Mouse (Mus musculus): ENCODE results near the gene Snx27. TPM values are rescaled to one million over a fixed set of nuclear protein-coding genes. Genes with fewer than 3 reads are reported as not detected.

Gene Snx27
- polyA plus RNA-seq, 1 experiment from 2014 or later, result 17.1 TPM

DNA sequence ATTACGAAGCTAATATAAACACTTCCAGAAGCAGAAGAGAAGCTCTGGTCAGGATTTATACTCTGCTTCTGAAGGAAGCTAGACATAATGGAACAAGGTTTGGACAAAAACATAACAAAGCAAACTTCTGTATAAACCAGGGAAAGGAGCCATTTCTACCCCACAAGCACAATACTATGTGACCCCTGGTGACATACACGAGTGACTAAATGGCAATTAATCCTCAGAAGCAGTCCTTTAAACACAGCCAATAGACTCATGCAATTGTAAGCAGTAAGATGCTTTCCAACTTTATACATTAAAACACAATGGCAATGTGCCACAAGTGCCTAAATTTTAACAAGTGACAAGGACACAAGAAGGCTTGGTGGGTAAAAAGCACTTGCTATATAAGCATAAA lies 15.3 kb downstream of the Snx27 start:
- H3K4me2 ChIP-seq, result no peak overlapping the region
- H3K27me3 ChIP-seq, result no peaks in the 10 kb centered on the region
- no peak overlapping the region for H3K9ac ChIP-seq
- no peaks in the 10 kb centered on the region for H3K9me3 ChIP-seq (replicated peaks)
- H3K4me1 ChIP-seq (replicated peaks), result peaks cover 12% of the 10 kb centered on the region
- ATAC-seq (ENCODE audit: low read depth) (no peak), DNase-seq (no peak)
- H3K36me3 ChIP-seq, result no peaks in the 10 kb centered on the region
- no peak overlapping the region for H3K4me3 ChIP-seq (replicated peaks)
- 73% methylated on average over 2 of the region's 2 CpGs for WGBS (ENCODE audit: insufficient replicate concordance)
- H3K27ac ChIP-seq, result no peak overlapping the region

DNA sequence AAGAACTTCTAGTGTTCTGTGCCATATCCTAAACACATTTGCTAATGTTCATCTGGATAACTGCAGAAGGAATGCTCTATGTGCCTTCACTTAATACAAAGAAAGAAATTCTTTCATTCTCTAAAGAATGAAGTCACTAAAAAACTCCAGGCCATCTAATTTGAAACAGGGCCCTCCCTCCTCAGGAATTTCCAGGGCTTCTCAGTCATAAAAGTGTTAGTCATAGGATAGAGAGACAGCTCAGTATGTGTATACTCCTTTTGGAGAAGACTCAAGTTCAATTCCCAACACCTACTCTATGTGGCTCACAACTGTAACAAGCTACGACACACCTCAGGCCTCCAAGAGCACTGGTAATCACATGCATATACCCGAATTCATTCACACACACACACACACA lies 17.0 kb downstream of the Snx27 start:
- Histone ChIP-seq H3K9me3 (replicated peaks) (no peaks in the 10 kb centered on the region), H3K9ac (no peak overlapping the region), H3K4me1 (replicated peaks) (peaks cover 15% of the 10 kb centered on the region), H3K27me3 (no peaks in the 10 kb centered on the region), H3K36me3 (peaks cover 9% of the 10 kb centered on the region; the same call in 1 of the 2 replicates), H3K4me2 (no peak overlapping the region), H3K27ac (no peak overlapping the region), H3K4me3 (replicated peaks) (no peak overlapping the region)
- 59% methylated on average over 2 of the region's 2 CpGs for WGBS (ENCODE audit: insufficient replicate concordance)
- ATAC-seq (ENCODE audit: low read depth), result no peak
- no peak for DNase-seq

DNA sequence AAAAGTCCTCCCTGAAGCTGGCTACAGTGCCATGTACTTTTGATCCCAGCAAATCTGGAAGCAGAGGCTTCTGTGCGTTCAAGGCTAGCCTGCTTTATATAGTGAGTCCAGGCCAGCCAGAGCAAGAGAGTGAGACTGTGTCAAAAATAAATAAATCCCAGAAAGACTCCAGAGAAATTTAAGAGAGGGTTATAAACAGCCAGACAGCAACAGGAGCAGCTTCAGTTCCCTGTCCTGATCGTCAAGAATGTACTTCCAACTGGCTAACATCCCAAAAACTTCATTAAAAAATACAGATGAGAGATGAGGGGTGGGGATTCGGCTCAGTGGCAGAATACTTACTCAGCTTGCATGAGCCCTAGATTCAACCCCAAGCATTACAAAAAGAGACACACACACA lies 17.4 kb downstream of the Snx27 start:
- DNase-seq (no peak), ATAC-seq (ENCODE audit: low read depth) (no peak)
- Histone ChIP-seq H3K4me3 (replicated peaks) (no peak overlapping the region), H3K27me3 (no peaks in the 10 kb centered on the region), H3K4me1 (replicated peaks) (peaks cover 14% of the 10 kb centered on the region), H3K27ac (no peak overlapping the region), H3K36me3 (peaks cover 10% of the 10 kb centered on the region), H3K4me2 (no peak overlapping the region), H3K9ac (no peak overlapping the region), H3K9me3 (replicated peaks) (no peaks in the 10 kb centered on the region)
- 63% methylated on average over 3 of the region's 3 CpGs for WGBS (ENCODE audit: insufficient replicate concordance)

DNA sequence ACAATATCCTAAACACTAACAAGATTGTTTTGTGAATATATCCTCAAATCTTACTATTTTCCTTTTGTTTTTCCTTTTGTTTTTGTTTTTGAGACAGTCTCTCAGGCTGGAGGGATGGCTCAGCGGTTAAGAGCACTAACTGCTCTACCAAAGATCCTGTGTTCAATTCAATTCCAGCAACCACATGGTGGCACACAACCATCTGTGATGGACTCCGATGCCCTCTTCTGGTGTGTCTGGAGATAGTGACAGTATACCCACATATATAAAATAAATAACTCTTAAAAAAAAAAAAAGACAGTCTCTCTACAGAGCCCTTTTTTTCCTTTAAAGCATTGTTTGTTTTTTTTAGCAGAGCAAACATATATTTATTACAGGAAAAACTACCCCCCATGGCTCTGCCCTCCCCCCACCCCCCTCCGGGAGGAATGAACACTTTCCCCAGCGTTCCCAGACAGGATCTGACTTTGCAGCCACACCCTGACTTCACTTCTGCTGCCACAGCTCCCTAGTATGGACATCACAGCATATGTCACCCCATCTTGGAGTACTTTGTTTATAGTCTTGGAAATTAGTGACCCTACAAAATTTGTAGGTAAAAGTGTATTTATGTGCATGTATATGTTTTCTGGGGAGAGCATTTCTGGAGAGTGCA lies 18.0 kb downstream of the Snx27 start:
- DNase-seq (no peak), ATAC-seq (ENCODE audit: low read depth) (no peak)
- H3K36me3 ChIP-seq, result peaks cover 17% of the 10 kb centered on the region
- no peaks in the 10 kb centered on the region for H3K27me3 ChIP-seq
- no peak overlapping the region for H3K4me3 ChIP-seq (replicated peaks)
- H3K9ac ChIP-seq, result no peak overlapping the region
- H3K4me2 ChIP-seq, result no peak overlapping the region
- no peaks in the 10 kb centered on the region for H3K9me3 ChIP-seq (replicated peaks)
- WGBS (ENCODE audit: insufficient replicate concordance), result 59% methylated on average over 4 of the region's 4 CpGs
- no peak overlapping the region for H3K27ac ChIP-seq
- H3K4me1 ChIP-seq (replicated peaks), result peaks cover 10% of the 10 kb centered on the region; the same call in 1 of the 2 replicates

DNA sequence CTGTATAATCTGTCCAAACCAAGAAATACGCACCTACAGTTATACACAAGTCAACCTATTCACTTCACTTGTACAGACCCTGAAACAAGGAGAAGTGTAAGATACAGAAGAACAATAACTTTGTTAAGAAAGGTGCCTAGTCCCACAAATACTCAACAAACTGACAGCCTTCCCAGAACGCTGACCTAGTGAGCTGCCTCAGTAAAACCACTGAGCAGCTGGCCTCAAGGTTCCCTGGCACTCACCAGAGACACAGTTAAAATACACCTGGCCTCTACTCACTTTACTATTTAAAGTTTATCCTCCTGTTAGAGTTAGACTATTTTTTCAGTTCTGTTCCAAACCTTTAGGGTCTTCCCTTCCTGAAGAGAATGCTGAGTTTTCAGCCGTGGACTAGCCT lies 19.4 kb downstream of the Snx27 start:
- no peak overlapping the region for H3K27ac ChIP-seq
- no peak for ATAC-seq (ENCODE audit: low read depth)
- DNase-seq, result no peak

DNA sequence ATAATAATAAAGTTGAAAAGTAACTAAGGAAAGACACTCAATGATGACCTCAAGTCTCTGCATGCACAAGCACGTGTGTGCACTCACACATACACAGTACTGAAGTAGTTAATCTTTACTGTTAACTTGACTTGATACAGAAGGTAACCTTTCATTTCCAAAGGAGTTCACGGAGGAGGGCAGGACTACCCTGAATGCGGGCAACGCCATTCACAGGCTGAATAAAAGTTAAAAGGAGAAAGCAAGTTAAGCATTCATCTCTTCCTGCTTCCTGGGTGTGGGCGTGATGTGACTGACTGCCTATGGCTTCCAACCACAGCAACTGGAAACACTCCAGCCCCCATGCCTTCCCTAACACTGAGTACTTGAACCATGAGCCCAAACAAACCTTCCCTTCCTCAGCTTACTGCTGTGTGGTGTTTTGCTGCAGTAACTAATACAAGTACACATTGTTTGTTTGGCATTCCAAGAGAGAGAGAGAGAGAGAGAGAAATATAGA lies 22.5 kb downstream of the Snx27 start:
- no peak overlapping the region for H3K4me2 ChIP-seq

More for the DNA sequence above, 19.4 kb downstream of the Snx27 start:
- WGBS (ENCODE audit: insufficient replicate concordance), result 74% methylated on average over 3 of the region's 3 CpGs
- H3K9me3 ChIP-seq (replicated peaks), result no peaks in the 10 kb centered on the region
- H3K4me1 ChIP-seq (replicated peaks), result peaks cover 10% of the 10 kb centered on the region; the same call in 1 of the 2 replicates
- H3K27me3 ChIP-seq, result no peaks in the 10 kb centered on the region
- no peak overlapping the region for H3K4me2 ChIP-seq
- H3K36me3 ChIP-seq, result peaks cover 22% of the 10 kb centered on the region
- no peak overlapping the region for H3K9ac ChIP-seq
- H3K4me3 ChIP-seq (replicated peaks), result no peak overlapping the region

DNA sequence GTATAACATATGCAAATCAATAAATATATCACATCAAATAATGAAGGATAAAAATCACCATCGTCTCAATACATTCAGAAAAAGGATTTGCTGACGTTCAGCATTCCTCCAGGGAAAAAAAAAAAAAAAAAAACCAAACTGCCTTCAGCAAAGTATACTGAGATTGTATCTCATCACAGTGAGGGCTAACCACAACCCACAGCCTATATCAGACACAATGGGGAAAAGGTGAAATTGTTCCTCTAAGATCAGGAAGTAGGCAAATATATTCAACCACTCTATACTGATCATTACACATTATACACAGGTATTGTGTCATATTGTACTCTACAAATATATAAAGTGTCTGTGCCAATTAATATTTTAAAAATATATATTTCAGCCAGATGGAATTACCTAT lies 33.5 kb downstream of the Snx27 start:
- 73% methylated on average over 2 of the region's 2 CpGs for WGBS (ENCODE audit: insufficient replicate concordance)
- ATAC-seq (ENCODE audit: low read depth), result no peak

More for the DNA sequence above, 22.5 kb downstream of the Snx27 start:
- ATAC-seq (ENCODE audit: low read depth) (no peak), DNase-seq (no peak)
- Histone ChIP-seq H3K27ac (no peak overlapping the region), H3K36me3 (peaks cover 27% of the 10 kb centered on the region), H3K9me3 (replicated peaks) (no peaks in the 10 kb centered on the region), H3K4me1 (replicated peaks) (peaks cover 8% of the 10 kb centered on the region; the same call in 1 of the 2 replicates), H3K27me3 (no peaks in the 10 kb centered on the region), H3K9ac (no peak overlapping the region), H3K4me3 (replicated peaks) (no peak overlapping the region)
- 80% methylated on average over 5 of the region's 5 CpGs for WGBS (ENCODE audit: insufficient replicate concordance)

DNA sequence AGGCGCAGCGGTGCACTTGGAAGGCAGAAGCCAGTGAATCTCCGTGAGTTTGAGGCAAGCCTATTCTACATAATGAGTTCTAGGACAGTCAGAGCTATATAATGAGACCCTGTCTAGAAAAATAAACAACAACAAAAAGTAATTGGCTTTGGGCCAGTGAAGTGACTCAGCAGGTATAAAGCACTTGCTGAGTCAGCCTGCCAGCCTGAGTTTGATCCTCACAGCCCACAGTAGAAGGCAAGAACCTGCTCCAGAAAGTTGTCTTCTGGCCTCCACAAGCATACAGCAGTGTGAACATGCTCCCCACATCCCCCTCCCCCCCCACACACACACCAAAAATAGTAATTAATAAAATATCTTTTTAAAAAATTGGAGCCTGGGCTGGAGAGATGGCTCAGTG lies 45.3 kb downstream of the Snx27 start:
- H3K9me3 ChIP-seq (replicated peaks), result no peaks in the 10 kb centered on the region

More for the DNA sequence above, 33.5 kb downstream of the Snx27 start:
- Histone ChIP-seq H3K4me2 (no peak overlapping the region), H3K4me3 (replicated peaks) (no peak overlapping the region), H3K9ac (no peak overlapping the region), H3K4me1 (replicated peaks) (no peaks in the 10 kb centered on the region), H3K27me3 (no peaks in the 10 kb centered on the region), H3K27ac (no peak overlapping the region), H3K36me3 (peaks cover 5% of the 10 kb centered on the region; the same call in 1 of the 2 replicates), H3K9me3 (replicated peaks) (no peaks in the 10 kb centered on the region)
- no peak for DNase-seq

DNA sequence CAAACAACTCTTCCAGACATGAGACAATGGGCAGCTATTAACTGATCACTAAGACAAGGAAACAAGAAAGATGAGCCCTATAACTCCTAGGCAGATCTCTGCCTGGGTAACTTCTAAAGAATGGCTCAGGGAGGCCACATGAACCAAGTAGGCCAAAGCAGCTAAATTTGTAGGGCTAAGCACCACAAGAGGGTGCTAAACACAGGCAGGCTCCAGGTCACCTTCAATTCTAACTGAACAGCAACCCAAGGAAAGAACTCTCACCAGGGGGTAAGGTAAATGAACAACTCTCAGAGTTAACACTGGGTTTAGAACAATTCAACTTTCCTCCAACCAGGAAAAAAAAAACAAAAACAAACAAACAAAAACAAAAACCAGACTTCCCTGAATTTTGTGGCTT lies 48.5 kb downstream of the Snx27 start:
- no peak overlapping the region for H3K4me3 ChIP-seq (replicated peaks)
- DNase-seq (peak; percentile 9), ATAC-seq (ENCODE audit: low read depth) (no peak)
- H3K9ac ChIP-seq, result no peak overlapping the region
- H3K27me3 ChIP-seq, result no peaks in the 10 kb centered on the region
- peaks cover 10% of the 10 kb centered on the region for H3K4me1 ChIP-seq (replicated peaks)
- H3K27ac ChIP-seq, result no peak overlapping the region
- H3K36me3 ChIP-seq, result peaks cover 6% of the 10 kb centered on the region; the same call in 1 of the 2 replicates
- no peak overlapping the region for H3K4me2 ChIP-seq
- no peaks in the 10 kb centered on the region for H3K9me3 ChIP-seq (replicated peaks)

More for the DNA sequence above, 45.3 kb downstream of the Snx27 start:
- H3K4me1 ChIP-seq (replicated peaks), result peaks cover 10% of the 10 kb centered on the region
- WGBS (ENCODE audit: insufficient replicate concordance), result 92% methylated on average over 3 of the region's 3 CpGs
- no peak overlapping the region for H3K4me2 ChIP-seq
- ATAC-seq (ENCODE audit: low read depth), result peak; percentile 74
- DNase-seq, result peak; percentile 27
- no peak overlapping the region for H3K9ac ChIP-seq
- 0 out of 2 replicates have a peak, but pooled peaks cover 3% of the 10 kb centered on the region for H3K36me3 ChIP-seq
- H3K27ac ChIP-seq, result peak overlapping the region; percentile 67
- no peaks in the 10 kb centered on the region for H3K27me3 ChIP-seq
- H3K4me3 ChIP-seq (replicated peaks), result no peak overlapping the region

DNA sequence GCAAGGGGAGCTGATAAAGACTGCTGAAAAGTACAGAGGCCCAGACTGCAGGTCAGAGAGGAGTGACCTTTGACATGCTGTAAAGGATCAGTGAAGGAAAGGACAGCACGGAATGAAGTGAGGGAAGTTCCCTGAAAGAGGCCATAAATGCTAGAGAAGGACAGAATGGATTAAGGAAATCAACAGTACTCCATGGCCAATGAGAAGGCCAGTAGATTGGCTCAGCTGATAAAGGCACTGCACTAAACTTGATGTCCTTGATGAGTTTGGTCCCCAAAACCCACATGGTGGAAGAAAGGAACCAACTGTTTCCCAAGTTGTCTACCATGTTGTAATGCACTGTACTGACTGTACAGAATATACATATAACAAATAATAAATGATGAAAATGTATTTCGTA lies 55.8 kb downstream of the Snx27 start:
- DNase-seq (no peak), ATAC-seq (ENCODE audit: low read depth) (no peak)
- Histone ChIP-seq H3K4me3 (replicated peaks) (no peak overlapping the region), H3K4me1 (replicated peaks) (no peaks in the 10 kb centered on the region), H3K4me2 (no peak overlapping the region), H3K9me3 (replicated peaks) (no peaks in the 10 kb centered on the region), H3K27ac (no peak overlapping the region), H3K9ac (no peak overlapping the region), H3K27me3 (no peaks in the 10 kb centered on the region), H3K36me3 (peaks cover 22% of the 10 kb centered on the region)
- 65% methylated on average over 2 of the region's 2 CpGs for WGBS (ENCODE audit: insufficient replicate concordance)

DNA sequence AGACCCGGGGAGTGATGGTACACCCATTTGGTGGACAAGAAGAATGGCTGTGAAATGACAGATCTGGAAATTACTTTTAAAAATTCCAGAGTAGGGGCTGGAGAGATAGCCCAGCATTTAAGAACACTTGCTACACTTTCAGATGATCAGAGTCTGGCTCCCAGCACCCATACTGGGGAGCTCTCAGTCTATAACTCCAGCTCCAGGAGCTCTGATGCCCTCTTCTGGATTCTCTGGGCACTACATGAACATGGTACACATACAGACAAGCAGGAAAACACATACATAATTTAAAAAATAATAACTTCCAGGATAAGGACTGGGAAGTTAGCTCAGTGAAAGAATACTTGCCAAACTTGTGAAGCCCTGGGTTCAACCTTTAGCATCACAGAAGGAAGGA lies 75.9 kb downstream of the Snx27 start:
- no peaks in the 10 kb centered on the region for H3K9me3 ChIP-seq (replicated peaks)
- no peak for ATAC-seq (ENCODE audit: low read depth)
- 87% methylated on average over 1 of the region's 1 CpGs for WGBS (ENCODE audit: insufficient replicate concordance)
- H3K27me3 ChIP-seq, result no peaks in the 10 kb centered on the region
- H3K27ac ChIP-seq, result no peak overlapping the region
- H3K36me3 ChIP-seq, result peaks cover 28% of the 10 kb centered on the region
- H3K4me3 ChIP-seq (replicated peaks), result no peak overlapping the region
- no peaks in the 10 kb centered on the region for H3K4me1 ChIP-seq (replicated peaks)
- H3K9ac ChIP-seq, result no peak overlapping the region
- H3K4me2 ChIP-seq, result no peak overlapping the region
- no peak for DNase-seq

DNA sequence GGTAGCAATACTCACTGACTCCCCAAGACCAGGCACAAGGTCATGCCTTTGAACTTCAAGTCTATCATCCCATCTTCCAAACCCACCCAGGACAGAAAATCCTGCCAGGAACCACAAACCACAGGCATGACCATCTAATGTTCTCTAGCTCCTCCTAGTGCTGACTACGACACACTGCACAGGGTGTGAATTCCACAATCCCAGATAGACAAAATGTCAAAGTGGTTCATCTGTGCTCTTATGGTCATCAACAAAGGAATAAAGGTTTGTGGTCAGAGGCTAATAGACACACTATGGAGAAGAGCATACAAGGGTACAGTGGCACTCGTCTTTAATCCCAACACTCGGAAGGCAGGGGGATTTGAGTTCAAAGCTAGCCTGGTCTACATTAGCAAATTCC lies 80.3 kb downstream of the Snx27 start:
- no peak overlapping the region for H3K4me2 ChIP-seq
- H3K36me3 ChIP-seq, result peaks cover 45% of the 10 kb centered on the region
- H3K4me1 ChIP-seq (replicated peaks), result no peaks in the 10 kb centered on the region
- 66% methylated on average over 3 of the region's 3 CpGs for WGBS (ENCODE audit: insufficient replicate concordance)
- no peak overlapping the region for H3K27ac ChIP-seq
- no peak for DNase-seq
- H3K9me3 ChIP-seq (replicated peaks), result no peaks in the 10 kb centered on the region
- ATAC-seq (ENCODE audit: low read depth), result no peak
- H3K4me3 ChIP-seq (replicated peaks), result no peak overlapping the region
- H3K27me3 ChIP-seq, result no peaks in the 10 kb centered on the region
- H3K9ac ChIP-seq, result no peak overlapping the region

Data from liver, embryonic 13.5 days (tissue).